Mouse (Mus musculus) embryonic facial prominence, embryonic 14.5 days (tissue): ENCODE measurements around the gene Arel1. TPM values are rescaled to one million over a fixed set of nuclear protein-coding genes. Genes with fewer than 3 reads are reported as not detected.

Source experiments
- ATAC-seq: fragments of 200-750 bp; cut with Nextera tagmentation; 2 replicates; pipeline ENCODE4 v1.8.0; 2017; ENCODE audit warnings: low read depth, moderate number of reproducible peaks, moderate TSS enrichment
- DNase-seq: peaks from one replicate; pipeline ENCODE4 v3.0.0-alpha.2; 2015; ENCODE audit warnings: low spot score
- H3K27ac ChIP-seq: fragments of 300-500 bp; sonication (generic); replicated peaks from 2 replicates; pipeline ENCODE4 v1.5.1; 2014; ENCODE audit warnings: low read depth, mild to moderate bottlenecking, low read length, moderate library complexity
- H3K27me3 ChIP-seq: fragments of 300-500 bp; sonication (generic); replicated peaks from 2 replicates; pipeline ENCODE4 v1.6.1; 2014; ENCODE audit warnings: low read length; ENCODE audit not compliant: control insufficient read depth, insufficient read depth
- H3K36me3 ChIP-seq: fragments of 300-500 bp; sonication (generic); 2 replicates; pipeline ENCODE4 v1.6.1; 2014; ENCODE audit warnings: low read length, mixed read lengths; ENCODE audit not compliant: control insufficient read depth, insufficient read depth
- H3K4me1 ChIP-seq: fragments of 300-500 bp; sonication (generic); 2 replicates; pipeline ENCODE4 v1.6.1; 2014; ENCODE audit warnings: antibody characterized with exemption, low read length; ENCODE audit not compliant: control insufficient read depth, insufficient read depth
- H3K4me2 ChIP-seq: fragments of 300-500 bp; sonication (generic); 2 replicates; pipeline ENCODE4 v1.6.1; 2014; ENCODE audit warnings: low read depth, mild to moderate bottlenecking, low read length, moderate library complexity, mixed read lengths
- H3K4me3 ChIP-seq: fragments of 300-500 bp; sonication (generic); 2 replicates; pipeline ENCODE4 v1.5.1; 2014; ENCODE audit warnings: low read depth, mild to moderate bottlenecking, low read length
- H3K9ac ChIP-seq: fragments of 300-500 bp; sonication (generic); 2 replicates; pipeline ENCODE4 v1.6.1; 2014; ENCODE audit warnings: low read depth, mild to moderate bottlenecking, low read length, moderate library complexity, mixed read lengths
- H3K9me3 ChIP-seq: fragments of 300-500 bp; sonication (generic); 2 replicates; pipeline ENCODE4 v1.6.1; 2016; ENCODE audit warnings: low read length; ENCODE audit not compliant: control insufficient read depth
- WGBS: fragments of 180-500 bp; shearing (Covaris S2); extraction: QIAGEN DNeasy Blood & Tissue Kit; methylation state at CpG from one replicate; pipeline ENCODE4 v1.1.7; 2014; 5-methylcytosine and 5-hydroxymethylcytosine counted together
- polyA plus RNA-seq: library from polyadenylated mRNA; unstranded; fragments of >200 nt; fragmentation: Nextera tagmentation; extraction: Ambion mirVana; gene quantifications from 2 replicates; pipeline ENCODE4 v1.2.1, GENCODE M21; 2014

Gene Arel1
- polyA plus RNA-seq, 1 experiment from 2014 or later: 15.6 TPM

DNA sequence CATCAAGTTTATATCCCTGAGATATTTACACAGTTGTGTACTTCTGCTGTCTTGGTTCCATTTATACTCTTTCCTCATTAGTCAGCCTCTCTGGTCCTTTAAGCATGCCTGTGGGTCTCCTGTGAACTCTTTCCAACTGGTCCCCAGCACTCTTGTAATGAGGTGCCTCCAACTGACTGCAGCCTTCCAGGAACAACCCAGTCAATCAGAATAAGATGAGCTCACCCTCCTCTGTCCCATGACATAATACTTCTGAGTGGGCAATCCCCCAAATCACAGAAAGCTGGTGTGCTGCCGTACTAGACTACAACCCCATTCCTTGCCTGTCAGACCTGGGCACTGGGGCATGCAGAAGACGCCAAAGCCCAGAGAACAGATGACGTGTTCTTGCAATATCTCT lies 14.4 kb downstream of the Arel1 start:
- WGBS: 90% methylated on average over 3 of the region's 3 CpGs
- H3K4me3 ChIP-seq: no peak overlapping the region
- no peak overlapping the region for H3K27ac ChIP-seq
- H3K4me1 ChIP-seq: no peaks in the 10 kb centered on the region
- no peaks in the 10 kb centered on the region for H3K27me3 ChIP-seq
- peaks cover 15% of the 10 kb centered on the region for H3K36me3 ChIP-seq
- no peaks in the 10 kb centered on the region for H3K9me3 ChIP-seq
- DNase-seq (no peak), ATAC-seq (no peak)
- no peak overlapping the region for H3K9ac ChIP-seq
- no peak overlapping the region for H3K4me2 ChIP-seq

- no peak overlapping the region for H3K4me2 ChIP-seq
- no peaks in the 10 kb centered on the region for H3K9me3 ChIP-seq
- H3K27ac ChIP-seq: no peak overlapping the region
- DNase-seq (no peak), ATAC-seq (no peak)
- no peak overlapping the region for H3K9ac ChIP-seq
- H3K4me1 ChIP-seq: no peaks in the 10 kb centered on the region
- 82% methylated on average over 1 of the region's 1 CpGs for WGBS
- peaks cover 31% of the 10 kb centered on the region for H3K36me3 ChIP-seq
- no peaks in the 10 kb centered on the region for H3K27me3 ChIP-seq
- no peak overlapping the region for H3K4me3 ChIP-seq
Observed at GRCm38 (mm10) chr12:84952351-84952750, 18.3 kb downstream of the Arel1 start.

- no peaks in the 10 kb centered on the region for H3K9me3 ChIP-seq
- no peak overlapping the region for H3K27ac ChIP-seq
- H3K4me2 ChIP-seq: no peak overlapping the region
- no peaks in the 10 kb centered on the region for H3K4me1 ChIP-seq
- H3K9ac ChIP-seq: no peak overlapping the region
- peaks cover 39% of the 10 kb centered on the region for H3K36me3 ChIP-seq
- no peak for ATAC-seq
- no peak for DNase-seq
- H3K4me3 ChIP-seq: no peak overlapping the region
- WGBS: 68% methylated on average over 8 of the region's 8 CpGs
- H3K27me3 ChIP-seq: no peaks in the 10 kb centered on the region
Observed at GRCm38 (mm10) chr12:84951531-84951930, 19.2 kb downstream of the Arel1 start.

- DNase-seq: no peak
- H3K4me3 ChIP-seq: no peak overlapping the region
- no peak overlapping the region for H3K9ac ChIP-seq
- no peaks in the 10 kb centered on the region for H3K4me1 ChIP-seq
- H3K27ac ChIP-seq: no peak overlapping the region
- no peaks in the 10 kb centered on the region for H3K27me3 ChIP-seq
- no peak overlapping the region for H3K4me2 ChIP-seq
- 94% methylated on average over 6 of the region's 6 CpGs for WGBS
- H3K36me3 ChIP-seq: peaks cover 37% of the 10 kb centered on the region
- ATAC-seq: no peak
- H3K9me3 ChIP-seq: no peaks in the 10 kb centered on the region
Observed at GRCm38 (mm10) chr12:84950763-84951162, 19.9 kb downstream of the Arel1 start.

DNA sequence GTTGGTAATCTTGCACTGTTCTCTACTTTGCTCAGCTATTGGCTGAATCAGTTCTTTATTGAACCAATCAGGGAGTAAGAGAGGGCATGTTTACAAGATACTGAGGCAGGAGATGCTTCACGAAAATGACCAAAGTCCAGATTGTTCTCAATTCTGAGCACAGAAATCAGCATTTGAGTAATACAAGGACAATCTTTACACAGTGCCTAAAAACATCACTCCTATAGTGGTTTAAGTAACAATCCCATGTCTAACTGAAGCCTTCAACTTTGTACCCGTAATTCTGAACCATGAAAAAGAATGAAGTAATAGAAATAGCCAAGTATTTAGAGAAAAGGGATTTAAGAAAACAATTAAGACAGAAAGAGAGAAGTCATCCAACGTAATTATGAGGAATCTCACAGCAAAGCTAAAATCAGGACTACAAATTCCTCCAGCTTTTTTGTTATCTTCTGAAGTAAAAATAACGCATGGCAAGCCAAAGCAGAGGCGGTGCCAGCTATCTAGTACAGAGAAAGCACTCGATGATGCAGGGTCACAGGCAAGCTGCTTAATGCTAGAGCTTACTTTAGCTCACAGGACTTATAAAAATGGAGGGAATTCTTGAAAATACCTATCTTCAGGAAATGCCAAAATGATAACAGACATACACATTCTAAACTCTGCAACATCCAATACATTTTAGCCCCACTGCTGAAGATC lies 22.0 kb downstream of the Arel1 start:
- ATAC-seq: no peak
- 91% methylated on average over 6 of the region's 6 CpGs for WGBS
- H3K27me3 ChIP-seq: no peaks in the 10 kb centered on the region

DNA sequence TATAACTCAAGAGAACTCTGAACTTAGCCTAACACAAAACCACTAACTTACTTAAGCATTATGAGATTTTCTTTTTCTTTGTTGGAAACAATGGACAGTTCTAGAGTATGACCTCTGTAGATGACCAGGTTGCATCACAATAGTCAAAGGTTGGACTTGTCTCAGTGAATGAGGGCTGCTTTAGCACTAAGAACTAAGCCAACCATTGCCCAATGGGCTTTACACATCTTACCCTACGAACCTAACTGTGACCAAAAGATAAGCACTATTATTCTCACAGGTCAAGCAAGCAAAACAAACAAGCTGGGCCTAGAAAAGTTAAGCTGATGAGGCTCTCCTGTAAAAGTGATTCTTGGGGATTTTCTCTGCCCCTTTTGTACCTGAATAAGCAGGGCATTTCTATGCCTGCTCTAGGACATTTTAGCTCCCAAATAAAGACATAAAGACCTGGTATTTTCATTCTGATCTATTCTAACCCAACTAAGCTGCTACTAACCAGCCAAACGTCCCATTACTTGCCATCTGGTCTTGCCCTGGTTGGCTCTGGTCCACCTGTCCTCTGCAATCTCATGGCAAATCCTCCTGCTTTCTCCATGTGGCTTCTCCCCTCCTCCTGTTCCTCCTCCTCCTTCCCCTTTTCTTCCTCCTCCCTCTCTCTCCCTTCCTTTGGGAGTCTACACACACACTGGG lies 22.7 kb downstream of the Arel1 start:
- Histone ChIP-seq H3K9ac (no peak overlapping the region), H3K4me3 (no peak overlapping the region), H3K4me1 (no peaks in the 10 kb centered on the region), H3K9me3 (no peaks in the 10 kb centered on the region), H3K36me3 (peaks cover 38% of the 10 kb centered on the region), H3K4me2 (no peak overlapping the region), H3K27ac (no peak overlapping the region), H3K27me3 (no peaks in the 10 kb centered on the region)
- ATAC-seq (no peak), DNase-seq (no peak)
- 79% methylated on average over 2 of the region's 2 CpGs for whole genome bisulfite sequencing

More for the DNA sequence above, 22.0 kb downstream of the Arel1 start:
- H3K4me2 ChIP-seq: no peak overlapping the region
- H3K4me1 ChIP-seq: no peaks in the 10 kb centered on the region
- no peaks in the 10 kb centered on the region for H3K9me3 ChIP-seq
- H3K27ac ChIP-seq: no peak overlapping the region
- DNase-seq: no peak
- H3K4me3 ChIP-seq: no peak overlapping the region
- H3K36me3 ChIP-seq: peaks cover 38% of the 10 kb centered on the region
- H3K9ac ChIP-seq: no peak overlapping the region

- H3K9ac ChIP-seq: no peak overlapping the region
- ATAC-seq (no peak), DNase-seq (no peak)
- H3K9me3 ChIP-seq: no peaks in the 10 kb centered on the region
- no peaks in the 10 kb centered on the region for H3K27me3 ChIP-seq
- H3K27ac ChIP-seq: no peak overlapping the region
- 90% methylated on average over 9 of the region's 9 CpGs for WGBS
- no peak overlapping the region for H3K4me2 ChIP-seq
- H3K36me3 ChIP-seq: peaks cover 52% of the 10 kb centered on the region
- no peaks in the 10 kb centered on the region for H3K4me1 ChIP-seq
- H3K4me3 ChIP-seq: no peak overlapping the region
Observed at GRCm38 (mm10) chr12:84944813-84945553, 25.7 kb downstream of the Arel1 start.

DNA sequence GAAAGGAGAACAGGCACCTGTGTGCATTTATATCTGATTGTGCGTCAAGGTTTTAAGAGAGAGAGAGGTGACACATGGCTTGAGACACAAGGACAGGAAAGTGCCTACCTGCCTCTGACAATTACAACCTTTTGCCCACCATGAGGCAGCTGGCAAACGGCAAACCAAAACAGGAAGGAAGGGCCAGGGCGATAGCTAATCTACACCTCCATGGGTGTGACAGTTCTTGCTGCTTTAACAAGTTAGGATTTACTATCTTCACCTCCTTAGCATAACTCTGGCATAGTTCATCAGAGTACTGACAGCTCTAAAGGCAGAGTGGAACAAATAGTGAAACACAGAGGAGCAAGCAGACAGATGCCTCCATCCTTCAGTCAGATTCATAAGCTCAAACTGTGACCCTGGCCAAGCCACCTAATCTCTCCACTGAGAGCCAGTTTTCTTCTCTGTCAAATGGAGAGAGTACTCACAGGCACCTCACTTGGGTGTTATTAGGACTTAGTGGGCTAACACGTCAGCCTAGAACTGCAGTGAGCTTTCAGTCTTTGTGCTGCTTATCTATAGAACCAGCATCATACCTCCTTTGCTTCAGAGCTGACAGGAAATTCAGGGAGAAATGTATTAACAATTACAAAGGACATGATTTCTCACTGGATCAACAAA lies 26.4 kb downstream of the Arel1 start:
- DNase-seq (no peak), ATAC-seq (no peak)
- H3K9ac ChIP-seq: no peak overlapping the region
- no peak overlapping the region for H3K4me3 ChIP-seq
- H3K36me3 ChIP-seq: peaks cover 52% of the 10 kb centered on the region
- no peaks in the 10 kb centered on the region for H3K27me3 ChIP-seq
- H3K27ac ChIP-seq: no peak overlapping the region
- no peak overlapping the region for H3K4me2 ChIP-seq
- no peaks in the 10 kb centered on the region for H3K4me1 ChIP-seq
- WGBS: 80% methylated on average over 4 of the region's 4 CpGs
- H3K9me3 ChIP-seq: no peaks in the 10 kb centered on the region
